Mouse (Mus musculus) spleen, adult 12 weeks (tissue): Measurements from ENCODE around the gene Gm20388.
"Not testable (repeated sequence)": the region's sequence is repeated elsewhere in the genome, so short reads cannot be mapped to it uniquely, and the experiment has no call there.

Experiments used
- DNase-seq: peaks from one replicate; pipeline ENCODE4 v3.0.0; 2022; ENCODE audit warnings: low spot score

The Gm20388 gene

GRCm38 (mm10) chr8:121126694-121127093 lies 1216.1 kb downstream of the Gm20388 start:
- DNase-seq = no peak

DNA sequence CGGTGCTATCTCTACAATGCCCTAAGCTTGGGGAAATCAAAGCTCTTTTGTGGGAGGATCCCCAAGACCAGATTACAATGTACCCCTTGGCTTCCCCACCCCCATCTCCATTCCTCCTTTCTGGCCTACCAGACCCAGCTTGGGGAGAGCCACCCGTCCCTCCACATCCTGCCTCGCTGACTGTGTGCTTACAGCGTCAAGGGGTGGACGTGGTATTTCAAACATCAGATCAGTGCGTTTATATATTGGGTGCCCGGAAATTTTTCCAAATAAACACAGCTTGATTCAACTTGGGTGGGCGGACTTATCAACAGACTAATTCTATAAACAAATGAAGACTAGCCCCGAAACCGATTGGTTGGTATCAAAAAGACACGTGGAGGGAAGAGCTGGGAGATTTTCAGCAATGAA lies 1216.7 kb downstream of the Gm20388 start:
- DNase-seq = no peak

DNA sequence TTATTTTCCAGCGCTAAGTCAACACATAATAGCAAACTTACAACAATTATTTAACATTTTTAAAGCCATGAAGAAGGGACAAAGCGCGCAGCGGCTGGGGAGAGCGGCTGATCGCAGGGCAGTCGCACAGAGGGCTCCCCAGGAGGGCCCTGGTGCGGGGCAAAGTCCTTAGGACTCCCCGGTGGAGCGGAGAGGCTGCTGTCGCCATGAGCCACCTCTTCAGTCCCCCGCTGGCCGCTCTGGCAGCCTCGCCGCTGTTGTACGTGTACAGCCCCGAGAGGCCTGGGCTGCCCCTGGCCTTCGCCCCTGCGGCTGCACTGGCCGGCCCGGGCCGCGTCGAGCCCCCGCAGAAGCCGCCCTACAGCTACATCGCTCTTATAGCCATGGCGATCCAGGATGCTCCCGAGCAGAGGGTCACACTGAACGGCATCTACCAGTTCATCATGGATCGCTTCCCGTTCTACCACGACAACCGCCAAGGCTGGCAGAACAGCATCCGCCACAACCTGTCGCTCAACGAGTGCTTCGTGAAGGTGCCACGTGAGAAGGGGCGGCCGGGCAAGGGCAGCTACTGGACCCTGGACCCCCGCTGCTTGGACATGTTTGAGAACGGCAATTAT lies 1217.2 kb downstream of the Gm20388 start, which contains the start of gene Foxl1:
Gene Foxl1, plus strand, starts transcription at position 185 of the 620 bp plus-strand sequence.
- no peak for DNase-seq

- no peak for DNase-seq
These were observed 1218.1 kb downstream of the Gm20388 start for GRCm38 (mm10) chr8:121128531-121129264.

- DNase-seq = no peak
These were observed 1218.8 kb downstream of the Gm20388 start for GRCm38 (mm10) chr8:121129265-121129940.

DNA sequence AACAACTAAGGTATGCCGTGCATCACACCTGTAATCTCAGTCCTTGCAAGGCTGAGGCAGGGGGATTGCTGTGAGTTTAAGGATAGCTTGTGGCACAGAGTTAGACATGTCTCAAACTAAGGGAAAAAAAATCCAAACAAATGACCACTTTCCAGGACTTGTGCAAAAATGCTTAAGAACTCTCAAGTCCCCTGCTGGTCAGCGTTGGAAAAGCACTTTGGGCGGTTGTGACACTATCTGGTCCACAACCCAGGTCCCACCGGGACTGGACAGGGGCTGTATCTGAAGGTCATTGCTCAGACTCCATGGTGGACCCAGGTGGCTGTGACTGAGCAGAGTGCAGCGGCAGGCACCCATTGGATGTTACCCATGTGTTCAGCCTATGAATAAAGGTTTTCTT lies 1219.9 kb downstream of the Gm20388 start:
- DNase-seq = no peak

DNA sequence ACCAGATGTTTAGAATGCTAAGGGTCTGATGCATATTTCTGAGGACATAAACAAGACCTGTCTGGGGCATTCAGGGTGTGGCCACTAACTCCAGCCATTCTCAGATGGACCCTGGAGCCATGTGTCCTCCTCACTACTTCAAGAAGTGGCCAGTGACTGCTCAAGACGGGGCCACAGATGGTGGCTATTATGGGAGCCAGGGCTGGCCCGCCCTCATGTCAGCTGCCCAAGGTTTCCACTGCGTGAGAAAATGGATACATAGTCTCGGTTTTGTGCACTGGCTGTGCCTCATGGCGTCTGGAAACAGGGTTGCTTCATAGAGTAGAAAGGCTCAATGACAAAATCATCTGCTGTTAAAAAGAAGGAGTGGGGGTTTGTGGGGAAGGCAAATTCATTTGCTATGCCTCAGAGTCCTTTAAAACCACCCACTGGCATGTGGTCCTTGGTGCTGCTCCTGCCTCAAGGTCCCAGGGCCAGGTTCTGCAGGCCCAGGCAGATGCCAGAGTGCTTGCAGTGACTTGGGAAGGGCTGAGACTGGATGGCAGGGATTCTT lies 1222.4 kb downstream of the Gm20388 start:
- no peak for DNase-seq

GRCm38 (mm10) chr8:121134102-121134501 lies 1223.5 kb downstream of the Gm20388 start:
- no peak for DNase-seq

GRCm38 (mm10) chr8:121134512-121134911 lies 1223.9 kb downstream of the Gm20388 start:
- DNase-seq = no peak

- DNase-seq = no peak
These were observed 1226.2 kb downstream of the Gm20388 start for GRCm38 (mm10) chr8:121136856-121137255.

GRCm38 (mm10) chr8:121145457-121146134 lies 1235.0 kb downstream of the Gm20388 start:
- not testable (repeated sequence) for DNase-seq

- no peak for DNase-seq
These were observed 1238.0 kb downstream of the Gm20388 start for GRCm38 (mm10) chr8:121148573-121149083.

DNA sequence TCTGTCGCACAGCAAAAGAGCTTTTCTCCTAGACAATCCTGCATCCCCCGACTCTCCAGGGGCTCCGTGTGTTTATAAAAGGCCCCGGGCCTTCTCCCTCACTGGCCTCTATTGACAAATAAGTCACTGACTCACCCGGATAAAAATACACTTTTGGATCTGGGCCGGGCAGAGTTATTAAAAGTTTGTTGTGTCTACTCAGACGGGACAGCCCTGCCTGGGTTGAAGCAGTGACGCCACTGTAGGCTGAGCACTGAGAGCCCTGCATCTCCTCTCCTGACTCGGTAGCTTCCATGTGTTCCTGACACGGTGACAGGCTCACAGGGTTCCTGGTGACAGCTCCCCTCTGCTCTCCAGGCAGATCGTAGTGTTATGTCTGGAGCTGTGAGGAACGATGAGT lies 1241.8 kb downstream of the Gm20388 start:
- DNase-seq = no peak

DNA sequence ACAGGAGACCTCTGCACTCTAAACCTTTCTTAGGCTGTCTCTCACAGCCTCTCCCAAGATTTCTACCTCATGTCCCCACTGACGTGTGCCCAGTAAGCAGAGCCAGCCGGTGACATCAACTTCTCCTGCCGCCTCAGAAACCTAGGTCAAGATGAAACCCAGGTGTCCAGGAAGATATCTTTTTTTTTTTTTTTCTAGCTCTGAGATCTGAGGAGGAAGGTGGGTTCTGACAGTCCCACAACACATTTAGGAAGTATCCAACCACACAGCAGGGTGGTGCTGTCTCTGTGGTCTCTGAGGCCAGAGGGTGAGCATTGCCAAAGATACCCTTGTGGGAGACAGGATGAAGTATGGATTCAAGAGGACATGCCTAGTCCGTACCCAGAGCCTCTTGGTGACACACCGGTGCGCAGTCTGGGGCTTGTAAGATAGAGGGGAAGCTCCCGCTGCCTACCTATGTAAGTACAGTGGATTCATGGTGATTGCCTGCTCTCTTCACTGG lies 1246.4 kb downstream of the Gm20388 start:
- DNase-seq = no peak

DNA sequence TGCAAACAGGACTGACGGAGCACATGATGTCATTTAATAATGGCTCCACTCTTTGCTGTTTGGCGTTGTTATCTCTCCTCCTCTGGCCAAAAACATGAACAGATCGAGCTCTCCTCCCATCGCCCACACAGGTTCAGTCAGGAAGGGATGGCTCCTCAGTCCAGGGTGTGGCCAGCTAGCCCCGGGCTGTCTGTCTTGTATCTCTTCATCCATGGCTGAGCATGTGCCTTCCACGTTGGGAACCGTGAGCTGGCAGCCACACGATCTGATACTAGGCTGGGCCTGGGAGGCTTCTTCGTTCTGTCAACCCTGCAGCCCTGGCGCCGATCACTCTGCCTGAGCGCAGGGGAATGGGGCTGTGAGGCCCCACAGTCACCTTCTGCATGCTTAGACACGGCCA lies 1248.2 kb downstream of the Gm20388 start:
- no peak for DNase-seq

DNA sequence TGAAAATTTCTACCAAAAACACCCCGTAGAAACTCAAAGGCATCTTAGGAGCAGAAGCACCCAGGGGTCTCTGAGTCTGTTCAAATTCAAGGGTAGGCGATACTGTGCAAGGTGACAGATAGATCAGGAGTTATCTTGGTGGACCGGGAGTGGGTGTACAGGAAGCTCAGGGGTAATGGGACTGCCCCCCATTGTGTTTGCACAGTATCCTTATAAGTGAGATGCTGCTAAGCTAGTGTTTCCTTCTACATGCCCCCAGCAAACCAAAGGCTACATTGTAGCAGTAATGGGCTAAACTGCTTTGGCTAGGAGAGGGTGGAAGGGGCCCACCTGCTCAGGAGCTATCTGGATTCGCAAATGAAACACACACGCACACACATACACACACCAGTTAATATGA lies 1250.8 kb downstream of the Gm20388 start:
- DNase-seq = no peak

DNA sequence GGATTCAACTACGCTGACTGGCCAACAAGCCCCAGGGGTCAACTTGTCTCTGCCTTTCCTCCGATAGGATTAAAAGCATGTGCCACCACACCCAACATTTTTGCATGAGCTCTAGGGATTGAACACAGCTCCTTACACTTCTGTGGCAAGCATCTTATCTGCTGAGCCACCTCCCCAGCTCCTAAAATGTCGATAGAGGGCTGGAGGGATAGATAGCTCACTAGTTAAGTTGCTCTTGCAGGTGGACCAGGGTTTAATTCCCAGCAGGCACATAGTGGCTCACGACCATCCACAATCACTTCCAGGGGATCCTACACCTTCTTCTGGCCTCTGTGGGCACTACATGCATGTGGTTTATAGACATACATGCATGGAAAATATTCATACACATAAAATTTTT lies 1251.8 kb downstream of the Gm20388 start:
- no peak for DNase-seq

- no peak for DNase-seq
These were observed 1252.5 kb downstream of the Gm20388 start for GRCm38 (mm10) chr8:121162906-121163695.

DNA sequence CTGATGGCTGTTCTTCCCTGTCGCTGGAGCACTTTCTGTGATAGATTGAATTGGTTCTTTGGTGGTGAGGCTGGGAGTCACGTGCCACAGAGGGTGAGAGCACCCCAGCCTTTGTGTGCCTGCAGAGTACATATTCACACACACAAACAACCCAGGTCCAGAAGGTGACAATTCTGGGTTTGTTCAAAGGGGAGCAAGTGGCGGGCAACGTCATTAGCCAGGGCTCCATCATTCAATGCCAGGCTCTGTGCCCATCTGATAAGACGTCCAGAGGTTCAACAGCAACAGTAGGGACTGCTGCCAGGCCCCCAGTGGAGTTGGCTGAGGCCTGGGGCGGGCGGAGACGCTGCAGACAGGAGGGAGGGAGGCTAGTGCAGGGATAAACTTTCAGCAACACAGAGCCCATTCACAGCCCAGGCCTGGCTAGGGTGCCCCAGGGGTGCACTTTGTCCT lies 1253.4 kb downstream of the Gm20388 start:
- DNase-seq = no peak

DNA sequence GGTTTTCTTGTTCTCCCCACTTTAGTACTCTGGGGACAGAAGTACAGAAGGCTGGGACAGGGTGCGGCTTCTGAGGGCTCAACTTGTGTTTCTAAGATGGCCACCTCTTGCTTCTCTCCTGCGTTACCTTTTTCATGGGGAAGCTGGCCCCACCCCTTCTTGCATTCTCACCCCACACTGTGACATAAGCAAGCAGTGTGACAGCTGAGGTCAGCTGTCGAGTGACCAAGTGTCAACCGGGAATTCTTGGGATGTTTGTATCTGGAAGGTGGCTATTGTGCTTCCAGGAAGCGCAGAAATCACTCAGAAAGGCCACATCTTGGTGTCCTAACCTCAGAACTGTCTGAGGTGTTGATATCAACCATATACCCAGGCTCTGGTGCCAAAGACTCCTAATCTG lies 1257.4 kb downstream of the Gm20388 start:
- no peak for DNase-seq

DNA sequence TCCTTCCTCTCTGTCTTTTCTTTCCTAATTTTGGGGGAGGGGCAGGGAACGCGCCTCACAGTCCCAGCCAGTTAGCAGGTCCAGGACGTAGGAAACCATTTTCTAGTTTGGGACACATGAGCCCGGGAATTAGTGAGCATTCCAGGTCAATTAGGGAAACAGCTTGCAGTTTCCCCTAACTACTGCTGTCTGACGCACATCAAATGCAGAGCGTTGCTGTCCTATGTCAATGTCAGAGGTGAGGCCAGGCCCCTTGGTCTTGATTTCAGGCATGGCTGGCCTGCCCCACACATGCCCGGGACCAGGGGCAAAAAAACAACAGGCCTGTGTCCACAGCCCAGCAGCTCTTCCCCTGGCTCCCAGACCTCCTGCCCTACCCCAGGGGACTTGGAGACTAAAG lies 1259.5 kb downstream of the Gm20388 start:
- DNase-seq = no peak
